Mouse (Mus musculus) liver, embryonic 14.5 days (tissue): ENCODE results near the gene Myl9.

Experiments used
- CTCF ChIP-seq: IDR thresholded peaks from 2 replicates; pipeline ENCODE4 v1.5.1; 2016; ENCODE audit warnings: antibody characterized with exemption, low read depth, control low read depth
- EP300 ChIP-seq: IDR thresholded peaks from 2 replicates; pipeline ENCODE4 v1.6.1; 2016; ENCODE audit warnings: antibody characterized with exemption, low read depth

GRCm38 (mm10) chr2:156781281-156781680 lies 6.1 kb downstream of the Myl9 start:
- TF ChIP-seq EP300 = no peak
- TF ChIP-seq CTCF = no peak
